Mouse (Mus musculus) olfactory bulb, adult 2 months (tissue): Measurements from ENCODE around the gene Mef2c.

Experiments
- CTCF ChIP-seq: fragments of 200-500 bp; IDR thresholded peaks from 2 replicates; pipeline ENCODE4 v1.5.1; 2012; ENCODE audit warnings: low read depth, mild to moderate bottlenecking, low read length, moderate library complexity; ENCODE audit not compliant: insufficient read depth
- POLR2A ChIP-seq: fragments of 200-500 bp; IDR thresholded peaks from 2 replicates; pipeline ENCODE4 v1.6.1; 2012; ENCODE audit warnings: mild to moderate bottlenecking, low read depth, low read length, moderate library complexity; ENCODE audit not compliant: insufficient read depth

GRCm38 (mm10) chr13:83661166-83661565 lies 157.3 kb downstream of the Mef2c start:
- TF ChIP-seq POLR2A (no peak), CTCF (no peak)
